Mouse (Mus musculus): Measurements from ENCODE around the gene Bax. TPM values are rescaled to one million over a fixed set of nuclear protein-coding genes. Genes with fewer than 3 reads are reported as not detected.

Gene Bax
- total and polyA plus RNA-seq, 3 experiments, result 105 to 778 (median 205) TPM

GRCm38 (mm10) chr7:45486158-45486557 is 19.5 kb upstream of the Bax start:
- Histone ChIP-seq H3K4me3 (ENCODE audit: control insufficient read depth in 1 of 2, insufficient read depth in 1 of 2, low read depth in 2 of 2, low read length in 2 of 2) (no peak overlapping the region), H3K79me2 (ENCODE audit: control insufficient read depth, insufficient read depth, low read length, poor library complexity) (no peaks in the 10 kb centered on the region), H3K4me1 (ENCODE audit: control insufficient read depth in 1 of 2, insufficient read depth in 2 of 2, low read length in 2 of 2) (peaks cover 9 to 40% of the 10 kb centered on the region in 2 experiments), H3K27me3 (ENCODE audit: control insufficient read depth in 1 of 2, insufficient read depth in 2 of 2, low read length in 2 of 2) (no peaks in the 10 kb centered on the region), H3K9ac (ENCODE audit: control insufficient read depth, low read depth, low read length, poor library complexity, severe bottlenecking) (peak overlapping the region; percentile 2; the same call in 1 of the 2 replicates), H3K36me3 (ENCODE audit: control insufficient read depth in 1 of 2, insufficient read depth in 2 of 2, low read length in 2 of 2) (peaks cover 0 to 32% of the 10 kb centered on the region in 2 experiments; a peak in 2 of 4 replicates), H3K9me3 (replicated peaks; ENCODE audit: insufficient read depth, low read length) (no peaks in the 10 kb centered on the region), H3K27ac (ENCODE audit: control insufficient read depth, low read depth, low read length) (no peak overlapping the region)
- TF ChIP-seq MEF2A (IDR thresholded peaks at IDR 0.05; ENCODE audit: extremely low read depth, insufficient replicate concordance, low read depth, low read length, poor library complexity, severe bottlenecking) (no peak), ETS1 (IDR thresholded peaks at IDR 0.05; ENCODE audit: low read depth, low read length) (no peak), CTCF (IDR thresholded peaks at IDR 0.05 in 2 of 3, conservative IDR thresholded peaks at IDR 0.05 in 1 of 3; ENCODE audit: control insufficient read depth in 1 of 3, insufficient read depth in 1 of 3, low read depth in 2 of 3, low read length in 3 of 3, poor library complexity in 1 of 3, severe bottlenecking in 1 of 3) (no peak), TAL1 (IDR thresholded peaks at IDR 0.05; ENCODE audit: low read length) (peak; percentile 21; the same call in 1 of the 2 replicates), GATA1 (IDR thresholded peaks at IDR 0.05; ENCODE audit: low read depth, low read length) (peak; percentile 58; the same call in 1 of the 2 replicates), MAFK (IDR thresholded peaks at IDR 0.05; ENCODE audit: borderline replicate concordance, low read depth, low read length) (no peak), ZMIZ1 (IDR thresholded peaks at IDR 0.05; ENCODE audit: low read depth, low read length) (no peak), KAT2A (conservative IDR thresholded peaks at IDR 0.05; ENCODE audit: low read depth, low read length) (no peak), MYC (IDR thresholded peaks at IDR 0.05; ENCODE audit: low read depth, low read length) (no peak), POLR2AphosphoS5 (IDR thresholded peaks at IDR 0.05; ENCODE audit: borderline replicate concordance, low read depth, low read length) (no peak), GABPA (IDR thresholded peaks at IDR 0.05; ENCODE audit: low read depth, low read length) (no peak), NELFE (IDR thresholded peaks at IDR 0.05; ENCODE audit: low read depth, low read length) (no peak), TCF12 (IDR thresholded peaks at IDR 0.05; ENCODE audit: low read depth, low read length) (no peak), MAX (IDR thresholded peaks at IDR 0.05; ENCODE audit: low read length) (no peak), SIN3A (IDR thresholded peaks at IDR 0.05; ENCODE audit: low read length) (peak; percentile 15; the same call in 1 of the 2 replicates), JUND (IDR thresholded peaks at IDR 0.05; ENCODE audit: low read depth, low read length) (no peak), POLR2AphosphoS2 (IDR thresholded peaks at IDR 0.05; ENCODE audit: low read length) (no peak), ZC3H11A (IDR thresholded peaks at IDR 0.05; ENCODE audit: low read depth, low read length) (no peak), POLR2A (IDR thresholded peaks at IDR 0.05; ENCODE audit: control insufficient read depth in 1 of 2, insufficient read depth in 1 of 2, low read depth in 1 of 2, low read length in 2 of 2, poor library complexity in 1 of 2) (no peak), EP300 (IDR thresholded peaks at IDR 0.05; ENCODE audit: low read depth in 1 of 2, low read length in 2 of 2) (0 out of 4 replicates have a peak, but pooled peaks of 1 of the 2 experiments have one; percentile 12), BHLHE40 (IDR thresholded peaks at IDR 0.05; ENCODE audit: borderline replicate concordance, low read depth, low read length) (no peak), USF2 (IDR thresholded peaks at IDR 0.05; ENCODE audit: borderline replicate concordance in 1 of 2, insufficient read depth in 1 of 2, low read depth in 1 of 2, low read length in 2 of 2) (no peak), MYB (IDR thresholded peaks at IDR 0.05; ENCODE audit: low read depth, low read length) (no peak), USF1 (IDR thresholded peaks at IDR 0.05; ENCODE audit: low read depth, low read length) (no peak), MAZ (IDR thresholded peaks at IDR 0.05; ENCODE audit: low read depth, low read length) (no peak)
- DNase-seq (ENCODE audit: low read depth, low spot score), result peak; percentile 56
